Mouse (Mus musculus): ENCODE measurements at regions not wholly inside any gene's neighbourhood (a gene's known extent, or its start where the extent isn't known, plus 50 kb on each side); places are given as distances from the start of the nearest gene placed in this dataset.

DNA sequence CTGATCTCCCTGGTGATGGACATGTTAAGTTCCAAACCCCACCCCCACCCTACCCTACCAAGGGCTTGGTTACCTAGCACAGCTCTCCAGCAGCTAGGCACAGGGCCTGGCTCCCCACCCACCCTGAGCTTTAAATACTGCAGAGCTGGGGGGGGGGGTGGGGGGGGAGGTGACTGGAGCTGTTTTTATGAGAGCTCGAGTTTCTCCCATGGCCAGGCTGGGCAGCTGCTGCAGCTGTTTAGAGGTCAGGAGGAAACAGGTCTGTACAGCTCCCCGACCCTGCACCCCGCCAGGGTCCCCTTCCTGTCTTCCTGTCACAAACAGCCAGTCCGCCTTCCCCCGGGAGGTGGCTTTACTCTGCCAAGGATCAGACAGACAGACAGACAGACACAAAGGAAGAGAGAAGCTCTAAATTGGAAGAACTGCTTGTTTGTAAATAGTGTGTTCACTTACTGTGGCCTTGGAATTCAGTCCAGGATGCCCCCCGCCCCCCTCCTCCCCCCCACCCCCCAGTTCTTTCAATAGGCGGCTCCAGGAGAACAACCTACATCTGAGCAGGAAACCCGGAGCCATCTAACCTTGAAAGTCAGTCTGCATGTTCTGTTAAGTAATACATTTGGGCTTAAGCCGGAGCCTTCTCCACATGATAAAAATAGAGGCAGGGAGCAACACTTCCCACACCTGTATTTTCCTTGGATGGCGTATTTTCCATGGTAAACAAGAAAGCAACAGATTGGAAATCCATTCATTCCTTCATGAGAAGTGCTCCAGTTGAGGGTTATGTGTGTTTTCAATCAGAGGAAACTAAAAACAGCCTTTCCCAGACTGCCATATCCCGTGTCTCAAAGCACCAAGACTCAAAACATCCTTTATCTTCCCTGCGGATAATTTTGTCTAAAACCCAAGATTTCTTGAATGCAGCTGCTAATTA lies 67.8 kb upstream of the Hes1 start:
- no peak for DNase-seq (ENCODE audit: low spot score)

GRCm38 (mm10) chr16:30000166-30000565 lies 64.0 kb upstream of the Hes1 start:
- DNase-seq (ENCODE audit: low spot score), result no peak

- no peak for DNase-seq (ENCODE audit: low spot score)
These were observed 59.1 kb upstream of the Hes1 start for GRCm38 (mm10) chr16:30005124-30005523.

- DNase-seq (ENCODE audit: low spot score), result no peak
These were observed 57.4 kb upstream of the Hes1 start for GRCm38 (mm10) chr16:30006826-30007225.

GRCm38 (mm10) chr16:30008451-30009357 lies 55.5 kb upstream of the Hes1 start:
- no peak for DNase-seq (ENCODE audit: low spot score)

DNA sequence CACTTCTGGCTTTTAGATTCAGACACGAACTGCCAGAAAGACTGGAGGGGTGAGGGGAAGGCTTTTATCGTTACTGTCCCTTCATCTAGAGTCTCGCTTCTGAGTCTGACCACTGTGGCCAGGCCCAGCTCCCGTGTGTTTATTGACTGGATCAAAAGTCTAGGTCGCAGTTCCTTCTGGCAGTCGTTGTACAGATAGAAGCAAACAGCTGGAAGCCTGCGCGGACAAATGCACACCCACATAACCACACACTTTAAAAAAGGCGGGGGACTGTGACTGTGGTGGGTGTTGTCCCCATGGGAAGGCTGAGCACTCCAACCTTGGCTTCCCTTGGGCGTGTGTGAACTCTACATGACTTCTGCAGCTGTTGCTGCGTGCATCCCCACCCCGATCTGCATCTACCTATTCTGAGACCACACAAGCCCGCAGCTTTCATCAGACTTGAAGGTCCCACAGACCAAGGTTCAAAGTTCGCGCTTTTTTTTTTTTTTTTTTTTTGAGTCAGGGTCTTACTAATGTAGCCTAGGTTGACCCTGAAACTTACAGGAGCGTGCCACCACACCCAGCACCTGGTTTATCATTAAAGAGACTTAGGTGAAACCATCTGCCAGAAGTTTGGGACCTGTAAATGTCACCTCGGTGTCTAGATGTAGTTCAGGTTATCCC lies 54.5 kb upstream of the Hes1 start:
- no peak for DNase-seq (ENCODE audit: low spot score)

- DNase-seq (ENCODE audit: low spot score), result no peak
These were observed 51.1 kb upstream of the Hes1 start for GRCm38 (mm10) chr16:30013123-30013522.

GRCm38 (mm10) chr16:30013943-30014342 lies 50.2 kb upstream of the Hes1 start:
- no peak for DNase-seq (ENCODE audit: low spot score)

Measured in layer of hippocampus, adult 9-10 months (tissue).